Mouse (Mus musculus) neutrophil, adult 65 days (primary cell): ENCODE data around the gene Ccdc162. TPM values are rescaled to one million over a fixed set of nuclear protein-coding genes. Genes with fewer than 3 reads are reported as not detected.

ENCODE experiments used
- total RNA-seq: library from RNA; stranded (reverse); gene quantifications from 2 replicates; pipeline ENCODE4 v1.2.4, GENCODE M21; 2023

Ccdc162 gene
- 5.7 and 7.0 TPM in 2 replicates for total RNA-seq

GRCm38 (mm10) chr10:41716029-41716897 is at the start of gene Ccdc162:
Gene Ccdc162 (minus strand): TSS chr10:41716634.

GRCm38 (mm10) chr10:41518981-41519618 is 197.3 kb downstream of the Ccdc162 start, which contains the start of gene Cd164:
Gene Cd164 (plus strand): TSS chr10:41519414.

GRCm38 (mm10) chr10:41489708-41490517 is 226.5 kb downstream of the Ccdc162 start, which contains the start of the genes Smpd2 and Ppil6:
Gene Smpd2 (minus strand): TSS chr10:41490369.
Gene Ppil6 (plus strand): TSS chr10:41490439.

Other genes with a start within 250 kb of the Ccdc162 start
- gene Mical1, start 240.3 kb downstream of the Ccdc162 start, total RNA-seq, result 469 and 590 TPM in 2 replicates
- 17.8 and 21.0 TPM in 2 replicates for gene Smpd2, start 226.3 kb downstream of the Ccdc162 start, total RNA-seq
- gene Ppil6, start 226.2 kb downstream of the Ccdc162 start, total RNA-seq, result 0.50 and 1.0 TPM in 2 replicates
- gene Cd164, start 197.2 kb downstream of the Ccdc162 start, total RNA-seq, result 222 and 263 TPM in 2 replicates
- 5.1 and 5.3 TPM in 2 replicates for gene Cep57l1, start 93.2 kb upstream of the Ccdc162 start, total RNA-seq
- gene Sesn1, start 93.3 kb upstream of the Ccdc162 start, total RNA-seq, result 6.8 and 8.3 TPM in 2 replicates